Mouse (Mus musculus) liver, embryonic 13.5 days (tissue): ENCODE results near the gene Lgals2. TPM values are rescaled to one million over a fixed set of nuclear protein-coding genes. Genes with fewer than 3 reads are reported as not detected.

ENCODE experiments used
- ATAC-seq: fragments of 200-750 bp; cut with Nextera tagmentation; 2 replicates; pipeline ENCODE4 v1.8.0; 2017; ENCODE audit warnings: low read depth, mild to moderate bottlenecking, moderate number of reproducible peaks, moderate library complexity
- DNase-seq: peaks from one replicate; pipeline ENCODE4 v3.0.0; 2022
- H3K27ac ChIP-seq: fragments of 300-500 bp; sonication (generic); 2 replicates; pipeline ENCODE4 v1.5.1; 2015; ENCODE audit warnings: moderate library complexity, mild to moderate bottlenecking, inconsistent platforms
- H3K27me3 ChIP-seq: fragments of 300-500 bp; sonication (generic); 2 replicates; pipeline ENCODE4 v1.6.1; 2015; ENCODE audit warnings: mild to moderate bottlenecking, inconsistent platforms
- H3K36me3 ChIP-seq: fragments of 300-500 bp; sonication (generic); 2 replicates; pipeline ENCODE4 v1.6.1; 2015; ENCODE audit warnings: mild to moderate bottlenecking, inconsistent platforms
- H3K4me1 ChIP-seq: fragments of 300-500 bp; sonication (generic); replicated peaks from 2 replicates; pipeline ENCODE4 v1.6.1; 2015; ENCODE audit warnings: inconsistent platforms
- H3K4me2 ChIP-seq: fragments of 300-500 bp; sonication (generic); 2 replicates; pipeline ENCODE4 v1.6.1; 2015; ENCODE audit warnings: inconsistent platforms, mild to moderate bottlenecking, moderate library complexity
- H3K4me3 ChIP-seq: fragments of 300-500 bp; sonication (generic); replicated peaks from 2 replicates; pipeline ENCODE4 v1.5.1; 2015; ENCODE audit warnings: mild to moderate bottlenecking, inconsistent platforms
- H3K9ac ChIP-seq: fragments of 300-500 bp; sonication (generic); 2 replicates; pipeline ENCODE4 v1.6.1; 2015; ENCODE audit warnings: mild to moderate bottlenecking, inconsistent platforms
- H3K9me3 ChIP-seq: fragments of 300-500 bp; sonication (generic); replicated peaks from 2 replicates; pipeline ENCODE4 v1.6.1; 2016; ENCODE audit warnings: inconsistent platforms
- WGBS: fragments of 180-500 bp; shearing (Covaris S2); methylation state at CpG from one replicate; pipeline ENCODE4 v1.1.7; 2015; ENCODE audit not compliant: insufficient replicate concordance; 5-methylcytosine and 5-hydroxymethylcytosine counted together
- polyA plus RNA-seq: library from polyadenylated mRNA; unstranded; fragments of >200 nt; fragmentation: Nextera tagmentation; extraction: Ambion mirVana; gene quantifications from 2 replicates; pipeline ENCODE4 v1.2.1, GENCODE M21; 2015

Lgals2 gene
- polyA plus RNA-seq = 10.0 and 13.7 TPM in 2 replicates

DNA sequence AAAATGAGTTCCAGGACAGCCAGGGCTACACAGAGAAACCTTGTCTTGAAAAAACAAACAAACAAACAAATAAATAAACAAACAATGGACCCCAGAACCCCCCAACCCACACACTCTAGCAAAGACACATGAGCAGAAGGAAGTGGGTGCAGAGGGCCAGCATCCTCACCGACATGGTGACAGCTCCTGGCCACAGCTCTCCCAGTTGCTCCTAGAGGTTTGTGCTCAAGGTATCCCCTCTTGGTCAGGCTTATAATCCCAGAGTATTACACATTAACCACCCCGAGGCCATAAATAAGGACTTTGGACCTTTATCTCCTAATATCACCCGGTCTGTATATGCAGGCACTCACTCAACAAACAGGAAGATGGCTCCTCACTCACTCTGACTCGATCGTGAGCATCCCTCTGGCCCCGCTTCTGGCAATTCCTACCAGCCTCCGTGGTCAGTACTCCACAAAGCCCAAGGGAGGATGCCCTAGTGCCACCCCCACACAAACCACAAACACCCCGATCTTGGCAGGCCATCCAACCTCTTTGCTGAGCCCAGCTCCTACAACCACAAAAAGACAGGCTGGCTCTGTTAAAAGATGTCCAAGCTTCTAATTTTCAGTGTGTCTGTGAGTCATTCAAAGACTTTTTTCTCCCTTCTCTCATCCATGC, at the start of gene Lgals2:
Gene Lgals2 (minus strand): TSS at position 227 of the 663 bp plus-strand sequence.
- Histone ChIP-seq H3K27ac (no peak within 1 kb of the TSS), H3K4me1 (peaks cover 45% of the 10 kb centered on the region), H3K27me3 (peaks cover 20% of the 10 kb centered on the region), H3K4me3 (no peak within 1 kb of the TSS), H3K9ac (no peak within 1 kb of the TSS), H3K9me3 (no peaks in the 10 kb centered on the region), H3K4me2 (no peak within 1 kb of the TSS), H3K36me3 (no peaks in the 10 kb centered on the region)
- ATAC-seq = no peak
- 29% methylated on average over 8 of the region's 8 CpGs for whole genome bisulfite sequencing
- DNase-seq = no peak

DNA sequence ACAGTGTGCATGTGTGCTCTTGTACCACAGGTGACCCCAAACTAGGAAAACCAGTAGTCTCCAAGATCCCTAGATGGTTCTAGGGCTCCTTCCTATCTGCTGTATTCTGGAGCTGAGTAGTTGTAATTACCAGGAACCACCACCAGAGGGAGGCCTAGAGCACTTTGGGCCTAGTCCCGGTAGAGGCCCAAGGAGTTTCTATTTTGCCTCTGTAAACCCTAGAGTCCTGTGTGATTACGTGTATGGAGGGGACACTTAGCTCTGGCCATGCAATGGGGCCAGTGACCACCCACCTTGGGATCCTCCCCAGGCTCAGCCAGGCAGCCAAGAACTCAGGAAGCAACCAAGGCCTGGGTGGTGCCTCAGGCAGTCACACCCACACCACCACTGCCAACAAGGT, 47.9 kb upstream of the Lgals2 start:
- Histone ChIP-seq H3K4me3 (no peak overlapping the region), H3K9me3 (no peaks in the 10 kb centered on the region), H3K4me1 (peaks cover 44% of the 10 kb centered on the region), H3K27me3 (no peaks in the 10 kb centered on the region), H3K4me2 (peak overlapping the region; percentile 33), H3K9ac (peak overlapping the region; percentile 50; the same call in 1 of the 2 replicates), H3K27ac (no peak overlapping the region), H3K36me3 (peaks cover 66% of the 10 kb centered on the region)
- WGBS = 3% methylated on average over 2 of the region's 2 CpGs
- peak; percentile 74 for DNase-seq
- ATAC-seq = peak; percentile 27; the same call in 1 of the 2 replicates

DNA sequence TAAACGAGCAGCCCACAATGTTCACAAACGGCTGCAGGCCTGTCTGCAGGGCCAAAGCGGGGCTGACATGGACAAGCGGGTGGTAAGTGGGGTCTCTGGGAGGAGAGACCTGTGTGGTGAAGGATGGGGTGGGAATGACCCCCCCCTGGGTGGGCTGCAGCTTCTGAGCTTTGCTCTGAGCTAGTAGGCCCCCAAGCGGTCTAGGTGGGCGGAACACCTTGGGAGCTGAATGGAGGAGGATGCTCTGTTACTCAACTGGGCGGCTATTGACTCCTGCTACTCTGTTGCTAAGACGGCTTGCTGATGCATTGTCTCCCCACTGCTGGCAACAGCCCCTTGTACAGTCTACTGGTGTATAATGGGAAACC, 46.1 kb upstream of the Lgals2 start:
- DNase-seq (no peak), ATAC-seq (no peak)
- peak overlapping the region; percentile 89; the same call in 1 of the 2 replicates for H3K27ac ChIP-seq
- peak overlapping the region; percentile 84 for H3K4me3 ChIP-seq
- H3K9me3 ChIP-seq = no peaks in the 10 kb centered on the region
- peaks cover 48% of the 10 kb centered on the region for H3K36me3 ChIP-seq
- H3K27me3 ChIP-seq = no peaks in the 10 kb centered on the region
- peaks cover 63% of the 10 kb centered on the region for H3K4me1 ChIP-seq
- H3K4me2 ChIP-seq = peak overlapping the region; percentile 97
- H3K9ac ChIP-seq = peak overlapping the region; percentile 85
- 65% methylated on average over 8 of the region's 8 CpGs for WGBS

DNA sequence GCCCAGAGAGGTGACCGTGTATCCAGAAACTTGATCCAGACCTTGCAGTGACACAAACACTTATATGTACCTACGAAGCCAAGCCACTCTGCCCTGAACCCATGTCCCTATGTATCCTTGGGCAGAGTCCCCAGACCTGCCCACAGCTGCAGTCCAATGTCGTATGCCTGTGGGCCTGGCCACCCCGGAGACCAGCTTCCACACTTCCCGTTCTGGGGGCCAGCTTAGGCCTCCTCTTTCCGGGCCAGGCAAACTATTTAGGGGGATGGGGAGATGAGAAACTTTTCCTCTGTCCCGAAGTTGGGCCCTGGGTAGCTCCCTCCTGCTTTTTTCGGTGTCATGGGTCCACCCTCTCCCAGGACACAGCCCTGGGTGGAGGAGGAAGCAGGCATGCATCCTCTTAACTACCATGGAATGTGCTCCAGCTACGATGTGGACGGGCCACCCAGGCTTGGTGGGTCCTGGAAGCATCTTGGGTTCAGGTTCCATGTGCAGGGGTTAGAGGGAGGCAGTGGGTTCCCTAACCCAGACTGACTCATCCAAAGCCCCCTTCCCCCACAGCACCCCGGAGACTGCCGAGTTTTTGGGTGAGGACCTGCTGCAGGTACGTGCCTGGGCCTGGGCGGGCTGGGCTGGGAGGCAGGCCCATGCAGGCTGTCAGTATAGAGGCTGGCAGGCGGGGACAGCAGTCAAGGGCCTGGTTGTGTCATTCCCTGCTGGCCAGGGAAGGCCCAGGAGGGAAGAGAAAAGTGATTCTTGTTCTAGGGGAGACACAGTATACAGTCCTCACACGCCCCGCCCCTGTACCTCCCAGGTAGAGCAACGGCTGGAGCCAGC, 45.5 kb upstream of the Lgals2 start:
- Histone ChIP-seq H3K4me1 (peaks cover 69% of the 10 kb centered on the region), H3K4me3 (peak overlapping the region; percentile 84), H3K27me3 (no peaks in the 10 kb centered on the region), H3K4me2 (peak overlapping the region; percentile 97), H3K27ac (peak overlapping the region; percentile 89), H3K9me3 (no peaks in the 10 kb centered on the region), H3K9ac (peak overlapping the region; percentile 85), H3K36me3 (peaks cover 42% of the 10 kb centered on the region)
- DNase-seq (no peak), ATAC-seq (no peak)
- WGBS = 15% methylated on average over 18 of the region's 18 CpGs

DNA sequence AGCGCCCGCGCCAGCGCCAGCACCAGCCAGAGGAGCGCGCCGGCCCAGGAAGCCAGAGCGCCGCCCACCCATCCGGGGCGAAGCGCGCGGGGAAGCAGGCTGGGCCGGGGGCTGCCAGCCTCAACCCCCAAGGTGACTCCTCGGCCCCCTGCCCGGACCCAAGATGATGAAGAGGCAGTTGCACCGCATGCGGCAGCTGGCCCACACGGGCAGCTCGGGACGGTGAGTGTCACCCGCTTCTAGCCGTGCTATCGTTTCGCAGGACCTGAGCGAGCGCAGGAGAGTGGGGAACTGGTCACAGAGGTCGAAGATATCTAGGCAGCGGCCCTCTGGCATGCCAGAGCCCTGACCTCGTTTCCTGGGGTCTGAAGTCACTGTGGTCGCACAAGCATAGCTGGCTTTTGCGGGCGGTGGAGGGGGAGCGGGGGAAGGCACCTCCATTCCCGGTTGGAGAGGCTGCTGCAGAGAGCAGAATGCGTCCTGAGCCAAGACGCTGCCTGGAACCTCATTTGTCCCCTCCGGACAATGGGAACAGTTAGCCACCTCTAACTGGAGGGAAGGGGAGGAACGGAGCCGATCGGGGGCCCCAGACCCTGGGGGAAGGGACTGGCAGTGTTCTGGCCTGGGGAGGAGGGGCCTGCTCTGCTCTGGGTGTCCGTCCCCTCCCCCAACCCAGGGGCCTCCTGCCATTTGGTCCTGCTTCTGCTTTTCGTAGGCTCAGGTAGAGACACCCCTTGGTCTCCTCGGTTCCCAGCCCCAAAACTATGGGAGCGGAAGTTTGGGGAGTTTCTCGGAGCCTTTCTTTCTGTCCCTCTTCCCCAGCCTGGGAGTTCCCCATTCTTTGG, 44.6 kb upstream of the Lgals2 start, which contains the start of gene Sh3bp1:
Gene Sh3bp1 (plus strand): TSS at position 29 of the 845 bp plus-strand sequence.
- DNase-seq (peak; percentile 66), ATAC-seq (peak; percentile 63)
- 1% methylated on average over 38 of the region's 47 CpGs for WGBS
- Histone ChIP-seq H3K36me3 (peaks cover 33% of the 10 kb centered on the region), H3K9ac (peak within 1 kb of the TSS; percentile 85), H3K27ac (peak within 1 kb of the TSS; percentile 89), H3K9me3 (no peaks in the 10 kb centered on the region), H3K4me3 (peak within 1 kb of the TSS; percentile 84), H3K4me1 (peaks cover 77% of the 10 kb centered on the region), H3K27me3 (no peaks in the 10 kb centered on the region), H3K4me2 (peak within 1 kb of the TSS; percentile 97)

DNA sequence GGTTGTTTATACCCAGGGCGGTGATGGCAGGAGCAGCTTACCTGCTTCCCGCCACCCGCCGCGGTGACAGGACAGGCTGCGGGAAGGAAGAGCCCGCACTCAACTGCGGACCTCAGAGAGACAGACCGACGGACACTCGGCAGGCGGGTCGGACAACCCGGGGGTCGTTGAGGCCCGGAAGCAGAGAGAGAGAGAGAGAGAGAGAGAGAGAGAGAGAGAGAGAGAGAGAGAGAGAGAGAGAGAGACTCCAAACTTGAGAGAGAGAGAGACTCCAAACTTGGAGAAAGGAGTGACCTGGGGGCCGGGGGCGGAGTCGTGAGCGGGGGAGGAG, 44.0 kb upstream of the Lgals2 start, which contains the start of gene Gm49510:
Gene Gm49510 (plus strand): TSS at position 259 of the 331 bp plus-strand sequence.
- Histone ChIP-seq H3K4me3 (peak within 1 kb of the TSS; percentile 84), H3K4me1 (peaks cover 83% of the 10 kb centered on the region), H3K4me2 (peak within 1 kb of the TSS; percentile 97), H3K9me3 (no peaks in the 10 kb centered on the region), H3K27ac (peak within 1 kb of the TSS; percentile 89), H3K9ac (peak within 1 kb of the TSS; percentile 85), H3K36me3 (peaks cover 28% of the 10 kb centered on the region), H3K27me3 (no peaks in the 10 kb centered on the region)
- DNase-seq = no peak
- 1% methylated on average over 20 of the region's 20 CpGs for WGBS
- no peak for ATAC-seq

DNA sequence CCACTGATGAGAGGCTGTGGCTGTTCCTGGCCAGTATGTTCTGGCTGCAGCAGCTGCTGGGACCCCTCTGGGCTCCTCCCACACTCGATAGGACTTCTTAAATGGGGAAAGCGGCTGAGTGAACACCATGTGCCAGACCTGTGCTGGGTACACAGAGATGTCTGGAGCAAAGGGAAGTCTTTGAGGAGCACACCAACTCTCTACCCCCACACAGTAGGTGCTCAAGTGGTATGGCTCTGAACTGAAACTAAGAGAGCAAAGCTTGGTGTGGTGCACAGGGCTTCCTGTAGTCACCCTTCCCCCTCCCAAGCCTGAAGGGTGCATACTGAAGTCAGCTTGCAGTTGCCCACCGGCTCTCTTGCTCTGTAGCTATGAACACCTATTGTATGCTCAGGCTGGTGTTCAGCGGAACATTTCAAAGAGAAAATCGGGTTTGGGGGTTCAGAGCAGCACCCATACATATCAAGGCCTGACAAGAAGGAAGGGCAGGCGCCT, 43.2 kb upstream of the Lgals2 start:
- no peak for DNase-seq
- Histone ChIP-seq H3K27me3 (no peaks in the 10 kb centered on the region), H3K36me3 (peaks cover 25% of the 10 kb centered on the region), H3K4me2 (peak overlapping the region; percentile 97), H3K9ac (peak overlapping the region; percentile 85), H3K4me1 (peaks cover 91% of the 10 kb centered on the region), H3K9me3 (no peaks in the 10 kb centered on the region), H3K27ac (peak overlapping the region; percentile 89), H3K4me3 (peak overlapping the region; percentile 84)
- no peak for ATAC-seq
- WGBS = 21% methylated on average over 6 of the region's 6 CpGs

DNA sequence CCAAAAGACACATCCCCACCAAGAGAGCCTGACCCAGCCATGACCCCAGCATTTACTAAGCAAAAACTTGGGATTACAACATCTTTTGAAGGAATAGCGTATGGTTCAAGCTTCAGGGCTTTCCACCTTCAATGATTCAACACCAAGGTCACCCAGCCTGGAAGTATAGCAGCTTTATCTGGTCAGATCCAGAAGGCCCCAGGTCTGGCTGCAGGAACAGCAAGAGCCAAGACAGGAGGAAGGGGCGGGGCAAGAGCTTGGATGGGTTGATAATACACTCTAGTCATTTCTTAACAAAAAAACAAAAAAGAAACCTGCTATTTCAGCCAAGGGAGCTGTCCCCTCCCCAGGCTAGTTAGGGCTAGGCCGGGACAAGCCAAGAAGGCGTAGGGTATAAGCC, 42.2 kb upstream of the Lgals2 start:
- H3K27ac ChIP-seq = peak overlapping the region; percentile 89
- peak overlapping the region; percentile 85 for H3K9ac ChIP-seq
- peak overlapping the region; percentile 84 for H3K4me3 ChIP-seq
- ATAC-seq = peak; percentile 26; the same call in 1 of the 2 replicates
- DNase-seq = peak; percentile 71
- peaks cover 92% of the 10 kb centered on the region for H3K4me1 ChIP-seq
- H3K4me2 ChIP-seq = peak overlapping the region; percentile 97
- peaks cover 26% of the 10 kb centered on the region for H3K36me3 ChIP-seq
- no peaks in the 10 kb centered on the region for H3K9me3 ChIP-seq
- no peaks in the 10 kb centered on the region for H3K27me3 ChIP-seq
- WGBS = 23% methylated on average over 4 of the region's 4 CpGs

DNA sequence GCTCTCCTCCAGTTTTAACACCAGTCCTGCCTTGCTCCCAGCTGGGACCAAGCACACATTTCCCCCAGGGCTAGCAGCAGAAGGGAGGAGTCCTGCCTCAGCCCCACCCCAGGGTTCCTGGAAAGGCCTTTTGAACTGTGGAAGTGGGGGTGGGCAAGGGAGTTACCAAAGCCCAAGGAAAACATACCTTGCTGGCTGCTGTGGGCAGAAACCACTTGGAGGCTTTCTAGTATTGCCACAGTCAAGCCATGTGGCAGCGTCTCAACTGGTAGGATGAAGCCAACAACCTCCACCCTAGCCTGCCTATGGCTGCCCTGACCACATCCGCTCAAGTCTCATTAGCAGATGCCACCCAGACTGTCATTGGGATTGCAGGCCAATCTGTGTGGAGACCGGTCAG, 40.8 kb upstream of the Lgals2 start:
- Histone ChIP-seq H3K4me1 (peaks cover 98% of the 10 kb centered on the region), H3K4me2 (peak overlapping the region; percentile 97), H3K36me3 (peaks cover 29% of the 10 kb centered on the region), H3K4me3 (peak overlapping the region; percentile 0; the same call in 1 of the 2 replicates), H3K9me3 (no peaks in the 10 kb centered on the region), H3K9ac (peak overlapping the region; percentile 85), H3K27me3 (no peaks in the 10 kb centered on the region), H3K27ac (peak overlapping the region; percentile 89)
- WGBS = 49% methylated on average over 3 of the region's 3 CpGs
- DNase-seq (no peak), ATAC-seq (peak; percentile 37)

DNA sequence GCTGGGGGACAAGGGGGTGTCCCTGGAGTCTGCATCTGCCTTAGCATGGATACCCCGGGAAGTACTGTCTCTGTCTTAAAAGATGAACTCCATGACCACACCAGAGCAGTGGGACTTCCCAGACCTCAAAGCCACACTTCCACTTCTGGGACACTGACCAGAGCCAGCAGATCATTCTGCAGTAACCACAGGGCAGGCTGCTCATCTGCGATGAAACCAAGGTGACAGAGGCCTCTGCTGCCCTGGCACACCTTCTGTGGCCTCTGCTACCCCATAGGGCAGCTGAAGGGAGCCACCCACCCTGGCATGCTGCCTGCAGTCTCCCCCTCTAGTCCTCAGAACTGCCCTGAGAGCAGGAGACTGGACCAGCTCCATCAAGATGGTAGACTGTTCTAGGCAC, 40.4 kb upstream of the Lgals2 start:
- H3K27me3 ChIP-seq = no peaks in the 10 kb centered on the region
- H3K27ac ChIP-seq = peak overlapping the region; percentile 89
- H3K4me3 ChIP-seq = no peak overlapping the region; the same call in 1 of the 2 replicates
- H3K9me3 ChIP-seq = no peaks in the 10 kb centered on the region
- peaks cover 98% of the 10 kb centered on the region for H3K4me1 ChIP-seq
- peak overlapping the region; percentile 97 for H3K4me2 ChIP-seq
- peaks cover 33% of the 10 kb centered on the region for H3K36me3 ChIP-seq
- DNase-seq (no peak), ATAC-seq (no peak)
- WGBS = 31% methylated on average over 2 of the region's 2 CpGs
- H3K9ac ChIP-seq = peak overlapping the region; percentile 85
